Mouse (Mus musculus): Measurements from ENCODE around the gene Acap2. TPM values are rescaled to one million over a fixed set of nuclear protein-coding genes. Genes with fewer than 3 reads are reported as not detected.

The Acap2 gene
- total and polyA plus RNA-seq, 3 experiments = 17.2 to 19.1 TPM; not detected in 1

- Histone ChIP-seq H3K27me3 (ENCODE audit: control insufficient read depth in 1 of 2, insufficient read depth in 2 of 2, low read length in 2 of 2) (no peaks in the 10 kb centered on the region), H3K79me2 (ENCODE audit: control insufficient read depth, insufficient read depth, low read length, poor library complexity) (no peaks in the 10 kb centered on the region), H3K9ac (ENCODE audit: control insufficient read depth, low read depth, low read length, poor library complexity, severe bottlenecking) (no peak overlapping the region), H3K27ac (ENCODE audit: control insufficient read depth, low read depth, low read length) (no peak overlapping the region), H3K4me3 (ENCODE audit: control insufficient read depth in 1 of 2, insufficient read depth in 1 of 2, low read depth in 2 of 2, low read length in 2 of 2) (no peak overlapping the region), H3K36me3 (ENCODE audit: control insufficient read depth in 1 of 2, insufficient read depth in 2 of 2, low read length in 2 of 2) (no peaks in the 10 kb centered on the region), H3K4me1 (ENCODE audit: control insufficient read depth in 1 of 2, insufficient read depth in 2 of 2, low read length in 2 of 2) (no peaks in the 10 kb centered on the region), H3K9me3 (replicated peaks; ENCODE audit: insufficient read depth, low read length) (no peaks in the 10 kb centered on the region)
- TF ChIP-seq SMC3 (IDR thresholded peaks at IDR 0.05; ENCODE audit: low read depth, low read length) (peak; percentile 74), CTCF (IDR thresholded peaks at IDR 0.05 in 2 of 3, conservative IDR thresholded peaks at IDR 0.05 in 1 of 3; ENCODE audit: control insufficient read depth in 1 of 3, insufficient read depth in 1 of 3, low read depth in 2 of 3, low read length in 3 of 3, poor library complexity in 1 of 3, severe bottlenecking in 1 of 3) (peak; percentile 84 to 96 (median 86)), MAX (IDR thresholded peaks at IDR 0.05; ENCODE audit: low read length) (no peak), RAD21 (IDR thresholded peaks at IDR 0.05; ENCODE audit: low read depth, low read length) (peak; percentile 83), ZC3H11A (IDR thresholded peaks at IDR 0.05; ENCODE audit: low read depth, low read length) (peak; percentile 72)
- DNase-seq (ENCODE audit: low read depth, low spot score) = peak; percentile 64
Measured at GRCm38 (mm10) chr16:31070358-31071133, 130.5 kb downstream of the Acap2 start.

GRCm38 (mm10) chr16:31069211-31070166 lies 131.6 kb downstream of the Acap2 start:
- no peak for DNase-seq (ENCODE audit: low read depth, low spot score)
- TF ChIP-seq SIN3A (IDR thresholded peaks at IDR 0.05; ENCODE audit: low read length) = no peak
- TF ChIP-seq CHD2 (IDR thresholded peaks at IDR 0.05; ENCODE audit: low read length) = no peak
- no peak for TF ChIP-seq TCF12 (IDR thresholded peaks at IDR 0.05; ENCODE audit: low read depth, low read length)
- TF ChIP-seq TAL1 (IDR thresholded peaks at IDR 0.05; ENCODE audit: low read length) = no peak
- no peak for TF ChIP-seq MYC (IDR thresholded peaks at IDR 0.05; ENCODE audit: low read depth, low read length)
- TF ChIP-seq RAD21 (IDR thresholded peaks at IDR 0.05; ENCODE audit: low read depth, low read length) = no peak
- no peak for TF ChIP-seq EP300 (IDR thresholded peaks at IDR 0.05; ENCODE audit: low read depth in 1 of 2, low read length in 2 of 2)
- no peak for TF ChIP-seq TBP (IDR thresholded peaks at IDR 0.05; ENCODE audit: low read depth, low read length)
- no peak for TF ChIP-seq ELF1 (IDR thresholded peaks at IDR 0.05; ENCODE audit: low read depth, low read length)
- TF ChIP-seq GABPA (IDR thresholded peaks at IDR 0.05; ENCODE audit: low read depth, low read length) = no peak
- TF ChIP-seq JUND (IDR thresholded peaks at IDR 0.05; ENCODE audit: low read depth, low read length) = no peak
- TF ChIP-seq ETS1 (IDR thresholded peaks at IDR 0.05; ENCODE audit: low read depth, low read length) = no peak
- H3K36me3 ChIP-seq (ENCODE audit: control insufficient read depth in 1 of 2, insufficient read depth in 2 of 2, low read length in 2 of 2) = no peaks in the 10 kb centered on the region

More at GRCm38 (mm10) chr16:31069211-31070166, 131.6 kb downstream of the Acap2 start:
- no peak overlapping the region for H3K9ac ChIP-seq (ENCODE audit: control insufficient read depth, low read depth, low read length, poor library complexity, severe bottlenecking)
- no peaks in the 10 kb centered on the region for H3K4me1 ChIP-seq (ENCODE audit: control insufficient read depth in 1 of 2, insufficient read depth in 2 of 2, low read length in 2 of 2)
- no peaks in the 10 kb centered on the region for H3K79me2 ChIP-seq (ENCODE audit: control insufficient read depth, insufficient read depth, low read length, poor library complexity)
- no peak overlapping the region for H3K4me3 ChIP-seq (ENCODE audit: control insufficient read depth in 1 of 2, insufficient read depth in 1 of 2, low read depth in 2 of 2, low read length in 2 of 2)
- no peaks in the 10 kb centered on the region for H3K27me3 ChIP-seq (ENCODE audit: control insufficient read depth in 1 of 2, insufficient read depth in 2 of 2, low read length in 2 of 2)
- H3K27ac ChIP-seq (ENCODE audit: control insufficient read depth, low read depth, low read length) = no peak overlapping the region
- no peaks in the 10 kb centered on the region for H3K9me3 ChIP-seq (replicated peaks; ENCODE audit: insufficient read depth, low read length)
